Comparison of ENCODE assay signal across 8 mouse cellular contexts in genomic region chr9:22226846-22227245, GRCm38 (mm10). TPM values are rescaled to one million over a fixed set of nuclear protein-coding genes. Genes with fewer than 3 reads are reported as not detected.
DNase-seq lines count a peak whose midpoint lies in the region; ATAC-seq and TF ChIP-seq lines count a peak whose summit lies in the region.

No protein-coding gene starts in this region.

- peak overlapping the region; percentile 81; the same call in 1 of the 2 replicates for H3K4me3 ChIP-seq in liver, embryonic 13.5 days (replicated peaks)
- no peak overlapping the region for H3K4me3 ChIP-seq in liver, embryonic 11.5 days (ENCODE audit: low read depth, low read length)
- H3K4me3 ChIP-seq in testis, adult 2 months (ENCODE audit: control insufficient read depth, low read depth, low read length), result peak overlapping the region; percentile 21

- H3K27ac ChIP-seq in liver, embryonic 13.5 days, result no peak overlapping the region
- H3K27ac ChIP-seq in liver, embryonic 11.5 days (ENCODE audit: low read depth, low read length), result no peak overlapping the region
- peak overlapping the region; percentile 58; the same call in 1 of the 2 replicates for H3K27ac ChIP-seq in testis, adult 2 months (ENCODE audit: control insufficient read depth, insufficient read depth, low read depth, low read length)

- peak overlapping the region; percentile 82 for H3K4me2 ChIP-seq in liver, embryonic 13.5 days
- H3K4me2 ChIP-seq in liver, embryonic 11.5 days, result no peak overlapping the region; the same call in 1 of the 2 replicates

- DNase-seq in liver, embryonic 13.5 days, result no peak
- no peak for DNase-seq in liver, embryonic 11.5 days (ENCODE audit: low spot score)
- DNase-seq in gastrocnemius, postnatal 25 days, result peak; percentile 6
- DNase-seq in kidney, adult 9 months, result peak; percentile 71
- no peak for DNase-seq in frontal cortex, postnatal 36 days (ENCODE audit: low spot score in 2 of 2)
- no peak for DNase-seq in left cerebral cortex, adult 11 months (ENCODE audit: low spot score)
- no peak for DNase-seq in right cerebral cortex, postnatal 36 days (ENCODE audit: low spot score in 2 of 2)

- H3K9ac ChIP-seq in liver, embryonic 13.5 days, result no peak overlapping the region
- no peak overlapping the region for H3K9ac ChIP-seq in liver, embryonic 11.5 days (ENCODE audit: low read depth, low read length)

- 87% methylated on average over 15 of the region's 15 CpGs for WGBS in liver, embryonic 13.5 days (ENCODE audit: insufficient replicate concordance)
- 84% methylated on average over 15 of the region's 15 CpGs for WGBS in liver, embryonic 11.5 days

- TF ChIP-seq POLR2A in testis, adult 2 months (IDR thresholded peaks at IDR 0.05; ENCODE audit: control insufficient read depth, low read depth, low read length), result no peak

- H3K9me3 ChIP-seq in liver, embryonic 13.5 days (replicated peaks), result no peaks in the 10 kb centered on the region
- H3K9me3 ChIP-seq in liver, embryonic 11.5 days (ENCODE audit: control insufficient read depth, low read length), result no peaks in the 10 kb centered on the region

- TF ChIP-seq CTCF in testis, adult 2 months (IDR thresholded peaks at IDR 0.05; ENCODE audit: control insufficient read depth, insufficient read depth, insufficient replicate concordance, low read depth, low read length), result no peak

- peaks cover 31% of the 10 kb centered on the region for H3K4me1 ChIP-seq in liver, embryonic 13.5 days (replicated peaks)
- H3K4me1 ChIP-seq in liver, embryonic 11.5 days (replicated peaks; ENCODE audit: control insufficient read depth, insufficient read depth, low read length), result no peaks in the 10 kb centered on the region; the same call in 1 of the 2 replicates
- peaks cover 7% of the 10 kb centered on the region for H3K4me1 ChIP-seq in testis, adult 2 months (ENCODE audit: control insufficient read depth, insufficient read depth, low read length)

- peaks cover 7% of the 10 kb centered on the region for H3K36me3 ChIP-seq in liver, embryonic 13.5 days
- H3K36me3 ChIP-seq in liver, embryonic 11.5 days (ENCODE audit: control insufficient read depth, insufficient read depth, low read length), result no peaks in the 10 kb centered on the region
- H3K36me3 ChIP-seq in testis, adult 2 months (ENCODE audit: control insufficient read depth, insufficient read depth, low read length), result no peaks in the 10 kb centered on the region

- no peak for ATAC-seq in liver, embryonic 13.5 days (ENCODE audit: low read depth)
- no peak for ATAC-seq in liver, embryonic 11.5 days (replicated peaks; ENCODE audit: low FRiP score)

- no peaks in the 10 kb centered on the region for H3K27me3 ChIP-seq in liver, embryonic 13.5 days
- no peaks in the 10 kb centered on the region for H3K27me3 ChIP-seq in liver, embryonic 11.5 days (replicated peaks; ENCODE audit: control insufficient read depth, insufficient read depth, low read length)
- no peaks in the 10 kb centered on the region for H3K27me3 ChIP-seq in testis, adult 2 months (ENCODE audit: control insufficient read depth, insufficient read depth, low read length)

RNA-seq across cellular contexts. Expression of gene Zfp809, which starts 1.3 kb away (rescaled TPM):
- 6.6 and 8.7 TPM in 2 replicates for polyA plus RNA-seq in liver, embryonic 13.5 days (2015; fragmentation: Nextera tagmentation; extraction: Ambion mirVana)
- 16.9 and 19.7 TPM in 2 replicates for polyA plus RNA-seq in liver, embryonic 11.5 days (2014; fragmentation: Nextera tagmentation; extraction: Ambion mirVana)
- total RNA-seq in gastrocnemius, postnatal 25 days (2021), result 1 to 10 TPM; 6.6 to 7.9 TPM
- 8.5 and 9.4 TPM in 2 replicates for polyA plus RNA-seq in testis, adult 2 months (2012; rRNA removed)

RNA-seq across cellular contexts. Expression of gene Zfp599, which starts 32.8 kb away (rescaled TPM):
- polyA plus RNA-seq in liver, embryonic 13.5 days (2015; fragmentation: Nextera tagmentation; extraction: Ambion mirVana), result 1.9 and 2.0 TPM in 2 replicates
- polyA plus RNA-seq in liver, embryonic 11.5 days (2014; fragmentation: Nextera tagmentation; extraction: Ambion mirVana), result 4.8 and 5.0 TPM in 2 replicates
- total RNA-seq in gastrocnemius, postnatal 25 days (2021), result not detected
- 0.02 and 0.05 TPM in 2 replicates for polyA plus RNA-seq in testis, adult 2 months (2012; rRNA removed)

RNA-seq across cellular contexts. Expression of gene Zfp872, which starts 39.0 kb away (rescaled TPM):
- not detected in 2 replicates for polyA plus RNA-seq in liver, embryonic 13.5 days (2015; fragmentation: Nextera tagmentation; extraction: Ambion mirVana)
- 0.13 and 0.15 TPM in 2 replicates for polyA plus RNA-seq in liver, embryonic 11.5 days (2014; fragmentation: Nextera tagmentation; extraction: Ambion mirVana)
- total RNA-seq in gastrocnemius, postnatal 25 days (2021), result under 1 TPM in 1 of 2 experiments, not detected in 1; 0.11 TPM
- polyA plus RNA-seq in testis, adult 2 months (2012; rRNA removed), result 0.05 and 0.16 TPM in 2 replicates

Comparison
In these comparisons a context has a peak if more than half of its experiments do, and no peak if none do; other contexts are left out.
1. DNase-seq: peak in gastrocnemius, postnatal 25 days (single experiment) and kidney, adult 9 months (single experiment); none in liver, embryonic 13.5 days (single experiment), liver, embryonic 11.5 days (single experiment), frontal cortex, postnatal 36 days (0 of 2), left cerebral cortex, adult 11 months (single experiment) and right cerebral cortex, postnatal 36 days (0 of 2).